Mouse (Mus musculus): ENCODE results near the gene Wwox. TPM values are rescaled to one million over a fixed set of nuclear protein-coding genes. Genes with fewer than 3 reads are reported as not detected.
"Not testable (repeated sequence)": the region's sequence is repeated elsewhere in the genome, so short reads cannot be mapped to it uniquely, and the experiment has no call there.

The Wwox gene
- polyA plus RNA-seq, 1 experiment from 2014 or later: 8.9 TPM

- Histone ChIP-seq H3K4me1 (ENCODE audit: control insufficient read depth, insufficient read depth, low read length) (no peaks in the 10 kb centered on the region), H3K36me3 (ENCODE audit: control insufficient read depth, insufficient read depth, low read length) (no peaks in the 10 kb centered on the region), H3K9me3 (replicated peaks; ENCODE audit: control insufficient read depth, low read length) (no peaks in the 10 kb centered on the region), H3K9ac (ENCODE audit: low read length) (no peak overlapping the region), H3K27ac (ENCODE audit: low read depth, low read length) (no peak overlapping the region), H3K4me3 (ENCODE audit: low read depth, low read length) (no peak overlapping the region), H3K27me3 (replicated peaks; ENCODE audit: control insufficient read depth, insufficient read depth, low read length) (no peaks in the 10 kb centered on the region), H3K4me2 (ENCODE audit: low read length) (no peak overlapping the region)
- ATAC-seq (no peak), DNase-seq (ENCODE audit: low spot score) (no peak)
- 88% methylated on average over 8 of the region's 8 CpGs for WGBS
Observed at GRCm38 (mm10) chr8:114821543-114821942, 382.1 kb downstream of the Wwox start.

- H3K27me3 ChIP-seq (replicated peaks; ENCODE audit: control insufficient read depth, insufficient read depth, low read length): no peaks in the 10 kb centered on the region
- H3K4me1 ChIP-seq (ENCODE audit: control insufficient read depth, insufficient read depth, low read length): no peaks in the 10 kb centered on the region
- no peaks in the 10 kb centered on the region for H3K36me3 ChIP-seq (ENCODE audit: control insufficient read depth, insufficient read depth, low read length)
- H3K9ac ChIP-seq (ENCODE audit: low read length): no peak overlapping the region
- no peak overlapping the region for H3K27ac ChIP-seq (ENCODE audit: low read depth, low read length)
- 95% methylated on average over 8 of the region's 8 CpGs for WGBS
- no peak overlapping the region for H3K4me2 ChIP-seq (ENCODE audit: low read length)
- H3K9me3 ChIP-seq (replicated peaks; ENCODE audit: control insufficient read depth, low read length): no peaks in the 10 kb centered on the region
- ATAC-seq (no peak), DNase-seq (ENCODE audit: low spot score) (no peak)
- H3K4me3 ChIP-seq (ENCODE audit: low read depth, low read length): no peak overlapping the region
Observed at GRCm38 (mm10) chr8:114825460-114825859, 386.0 kb downstream of the Wwox start.

GRCm38 (mm10) chr8:114826991-114827390, 387.5 kb downstream of the Wwox start:
- Histone ChIP-seq H3K27ac (ENCODE audit: low read depth, low read length) (no peak overlapping the region), H3K4me1 (ENCODE audit: control insufficient read depth, insufficient read depth, low read length) (no peaks in the 10 kb centered on the region), H3K9me3 (replicated peaks; ENCODE audit: control insufficient read depth, low read length) (no peaks in the 10 kb centered on the region), H3K27me3 (replicated peaks; ENCODE audit: control insufficient read depth, insufficient read depth, low read length) (no peaks in the 10 kb centered on the region), H3K4me3 (ENCODE audit: low read depth, low read length) (no peak overlapping the region), H3K4me2 (ENCODE audit: low read length) (no peak overlapping the region), H3K36me3 (ENCODE audit: control insufficient read depth, insufficient read depth, low read length) (no peaks in the 10 kb centered on the region), H3K9ac (ENCODE audit: low read length) (no peak overlapping the region)
- WGBS: 88% methylated on average over 5 of the region's 5 CpGs
- DNase-seq (ENCODE audit: low spot score): no peak
- no peak for ATAC-seq

- H3K9me3 ChIP-seq (replicated peaks; ENCODE audit: control insufficient read depth, low read length); H3K4me2 ChIP-seq (ENCODE audit: low read length); ATAC-seq; H3K27ac ChIP-seq (ENCODE audit: low read depth, low read length); H3K4me1 ChIP-seq (ENCODE audit: control insufficient read depth, insufficient read depth, low read length); H3K9ac ChIP-seq (ENCODE audit: low read length); H3K36me3 ChIP-seq (ENCODE audit: control insufficient read depth, insufficient read depth, low read length); DNase-seq (ENCODE audit: low spot score); H3K4me3 ChIP-seq (ENCODE audit: low read depth, low read length); H3K27me3 ChIP-seq (replicated peaks; ENCODE audit: control insufficient read depth, insufficient read depth, low read length): not testable (repeated sequence)
- 73% methylated on average over 1 of the region's 1 CpGs for WGBS
Observed at GRCm38 (mm10) chr8:114827810-114828209, 388.4 kb downstream of the Wwox start.

GRCm38 (mm10) chr8:114831595-114831994, 392.1 kb downstream of the Wwox start:
- ATAC-seq (no peak), DNase-seq (ENCODE audit: low spot score) (no peak)

GRCm38 (mm10) chr8:114832251-114832774, 392.9 kb downstream of the Wwox start:
- 89% methylated on average over 8 of the region's 8 CpGs for WGBS
- no peak overlapping the region for H3K27ac ChIP-seq (ENCODE audit: low read depth, low read length)
- no peak overlapping the region for H3K9ac ChIP-seq (ENCODE audit: low read length)
- no peak for DNase-seq (ENCODE audit: low spot score)
- no peaks in the 10 kb centered on the region for H3K4me1 ChIP-seq (ENCODE audit: control insufficient read depth, insufficient read depth, low read length)
- H3K4me3 ChIP-seq (ENCODE audit: low read depth, low read length): no peak overlapping the region
- no peak overlapping the region for H3K4me2 ChIP-seq (ENCODE audit: low read length)
- H3K9me3 ChIP-seq (replicated peaks; ENCODE audit: control insufficient read depth, low read length): no peaks in the 10 kb centered on the region
- ATAC-seq: no peak
- no peaks in the 10 kb centered on the region for H3K27me3 ChIP-seq (replicated peaks; ENCODE audit: control insufficient read depth, insufficient read depth, low read length)
- no peaks in the 10 kb centered on the region for H3K36me3 ChIP-seq (ENCODE audit: control insufficient read depth, insufficient read depth, low read length)

More at GRCm38 (mm10) chr8:114831595-114831994, 392.1 kb downstream of the Wwox start:
- WGBS: 88% methylated on average over 9 of the region's 9 CpGs
- no peaks in the 10 kb centered on the region for H3K36me3 ChIP-seq (ENCODE audit: control insufficient read depth, insufficient read depth, low read length)
- no peaks in the 10 kb centered on the region for H3K27me3 ChIP-seq (replicated peaks; ENCODE audit: control insufficient read depth, insufficient read depth, low read length)
- H3K9me3 ChIP-seq (replicated peaks; ENCODE audit: control insufficient read depth, low read length): no peaks in the 10 kb centered on the region
- H3K4me2 ChIP-seq (ENCODE audit: low read length): no peak overlapping the region
- no peak overlapping the region for H3K9ac ChIP-seq (ENCODE audit: low read length)
- H3K4me1 ChIP-seq (ENCODE audit: control insufficient read depth, insufficient read depth, low read length): no peaks in the 10 kb centered on the region
- no peak overlapping the region for H3K27ac ChIP-seq (ENCODE audit: low read depth, low read length)
- no peak overlapping the region for H3K4me3 ChIP-seq (ENCODE audit: low read depth, low read length)

- WGBS: 89% methylated on average over 15 of the region's 15 CpGs
Observed at GRCm38 (mm10) chr8:114834730-114835129, 395.3 kb downstream of the Wwox start.

GRCm38 (mm10) chr8:114839998-114840397, 400.5 kb downstream of the Wwox start:
- DNase-seq (ENCODE audit: low spot score): no peak
- Histone ChIP-seq H3K9me3 (replicated peaks; ENCODE audit: control insufficient read depth, low read length) (no peaks in the 10 kb centered on the region), H3K4me3 (ENCODE audit: low read depth, low read length) (no peak overlapping the region), H3K36me3 (ENCODE audit: control insufficient read depth, insufficient read depth, low read length) (no peaks in the 10 kb centered on the region), H3K27ac (ENCODE audit: low read depth, low read length) (no peak overlapping the region), H3K9ac (ENCODE audit: low read length) (no peak overlapping the region), H3K4me1 (ENCODE audit: control insufficient read depth, insufficient read depth, low read length) (no peaks in the 10 kb centered on the region; the same call in 1 of the 2 replicates), H3K27me3 (replicated peaks; ENCODE audit: control insufficient read depth, insufficient read depth, low read length) (no peaks in the 10 kb centered on the region), H3K4me2 (ENCODE audit: low read length) (no peak overlapping the region)
- no peak for ATAC-seq
- WGBS: 92% methylated on average over 10 of the region's 10 CpGs

More at GRCm38 (mm10) chr8:114834730-114835129, 395.3 kb downstream of the Wwox start:
- DNase-seq (ENCODE audit: low spot score): no peak
- Histone ChIP-seq H3K36me3 (ENCODE audit: control insufficient read depth, insufficient read depth, low read length) (no peaks in the 10 kb centered on the region), H3K27me3 (replicated peaks; ENCODE audit: control insufficient read depth, insufficient read depth, low read length) (no peaks in the 10 kb centered on the region), H3K4me2 (ENCODE audit: low read length) (no peak overlapping the region), H3K27ac (ENCODE audit: low read depth, low read length) (no peak overlapping the region), H3K9ac (ENCODE audit: low read length) (no peak overlapping the region), H3K9me3 (replicated peaks; ENCODE audit: control insufficient read depth, low read length) (no peaks in the 10 kb centered on the region), H3K4me1 (ENCODE audit: control insufficient read depth, insufficient read depth, low read length) (no peaks in the 10 kb centered on the region), H3K4me3 (ENCODE audit: low read depth, low read length) (no peak overlapping the region)
- ATAC-seq: no peak

GRCm38 (mm10) chr8:114847666-114848065, 408.2 kb downstream of the Wwox start:
- Histone ChIP-seq H3K4me1 (ENCODE audit: control insufficient read depth, insufficient read depth, low read length) (no peaks in the 10 kb centered on the region; the same call in 1 of the 2 replicates), H3K9ac (ENCODE audit: low read length) (no peak overlapping the region), H3K27ac (ENCODE audit: low read depth, low read length) (no peak overlapping the region), H3K27me3 (replicated peaks; ENCODE audit: control insufficient read depth, insufficient read depth, low read length) (no peaks in the 10 kb centered on the region), H3K4me2 (ENCODE audit: low read length) (no peak overlapping the region), H3K9me3 (replicated peaks; ENCODE audit: control insufficient read depth, low read length) (no peaks in the 10 kb centered on the region), H3K4me3 (ENCODE audit: low read depth, low read length) (no peak overlapping the region), H3K36me3 (ENCODE audit: control insufficient read depth, insufficient read depth, low read length) (no peaks in the 10 kb centered on the region)
- WGBS: 70% methylated on average over 7 of the region's 7 CpGs
- ATAC-seq (no peak), DNase-seq (ENCODE audit: low spot score) (no peak)
